Mouse (Mus musculus): ENCODE measurements around the gene Car14.

- TF ChIP-seq CTCF (IDR thresholded peaks at IDR 0.05 in 2 of 3, conservative IDR thresholded peaks at IDR 0.05 in 1 of 3; ENCODE audit: control insufficient read depth in 1 of 3, insufficient read depth in 1 of 3, low read depth in 2 of 3, low read length in 3 of 3, poor library complexity in 1 of 3, severe bottlenecking in 1 of 3), result no peak
- TF ChIP-seq MAFK (IDR thresholded peaks at IDR 0.05; ENCODE audit: borderline replicate concordance, low read depth, low read length), result no peak
- no peak for TF ChIP-seq ZNF384 (IDR thresholded peaks at IDR 0.05; ENCODE audit: low read depth, low read length)
- TF ChIP-seq CHD1 (IDR thresholded peaks at IDR 0.05; ENCODE audit: low read depth, low read length), result no peak
- TF ChIP-seq NRF1 (IDR thresholded peaks at IDR 0.05; ENCODE audit: insufficient read depth, low read depth, low read length, poor library complexity, severe bottlenecking), result no peak
- no peak for TF ChIP-seq JUND (IDR thresholded peaks at IDR 0.05; ENCODE audit: low read depth, low read length)
These were observed 28.1 kb upstream of the Car14 start for GRCm38 (mm10) chr3:95932566-95932965.

Measured in MEL (cell line).